Mouse (Mus musculus): ENCODE data around the gene Mau2.

Gene Mau2

GRCm38 (mm10) chr8:69970880-69971279, 71.7 kb downstream of the Mau2 start:
- DNase-seq, result no peak

- no peak for DNase-seq
Observed at GRCm38 (mm10) chr8:69967291-69967933, 75.1 kb downstream of the Mau2 start.

Data from thymus, postnatal 25 days (tissue).